25 mouse cellular contexts compared by ENCODE assay signal in the genomic region with DNA sequence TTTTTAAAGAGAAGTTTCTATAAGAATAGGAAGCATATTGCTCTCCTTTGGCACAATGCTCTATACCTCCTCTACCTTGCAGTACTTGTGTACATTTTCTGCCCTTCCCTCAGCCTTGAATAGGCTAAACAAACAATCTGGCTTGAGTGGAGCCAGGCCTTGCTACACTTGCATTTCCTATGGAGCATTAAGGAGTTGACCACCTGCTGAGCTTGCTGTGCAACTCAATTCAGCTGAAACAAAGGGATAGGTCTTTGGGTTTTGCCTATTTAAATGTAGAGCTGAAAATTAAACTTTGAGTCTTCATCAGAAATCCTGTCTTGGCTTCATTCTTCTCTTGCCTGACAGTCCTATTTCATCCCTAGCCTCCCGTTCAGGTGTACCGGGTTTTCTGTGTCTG.
DNase-seq lines count a peak whose midpoint lies in the region; ATAC-seq and TF ChIP-seq lines count a peak whose summit lies in the region.
"Had no signal": no experiment of that assay in that cellular context is flagged by ENCODE, and none has a peak within 500 bp of the region (broad histone marks: within the 10 kb centered on the region; RNA-seq: fewer than 3 reads in every experiment).

No protein-coding gene starts in this region.

- H3K27me3 ChIP-seq in lung, postnatal 0 days (replicated peaks; ENCODE audit: insufficient read depth, low read length): no peaks in the 10 kb centered on the region
- no peaks in the 10 kb centered on the region for H3K27me3 ChIP-seq in forebrain, embryonic 12.5 days
- H3K27me3 ChIP-seq: embryonic facial prominence, embryonic 12.5 days; embryonic facial prominence, embryonic 15.5 days; forebrain, embryonic 15.5 days; heart, embryonic 12.5 days; heart, embryonic 15.5 days had no signal

- peak; percentile 11 for DNase-seq in lung, postnatal 0 days (ENCODE audit: low spot score)
- DNase-seq in lung, postnatal 10 days: no peak
- DNase-seq in ES-CJ7 (ENCODE audit: low read depth, low spot score): peak; percentile 93
- peak; percentile 98 for DNase-seq in R1 (ENCODE audit: low read depth, low spot score)
- DNase-seq in left cerebral cortex, postnatal 25 days (ENCODE audit: low spot score in 2 of 2): no peak
- DNase-seq: adrenal gland, postnatal 10 days; adrenal gland, postnatal 36 days; cerebellum, adult 11 months; cerebellum, adult 2 months; cerebellum, adult 9-11 months; cerebellum, postnatal 25 days; gastrocnemius, postnatal 25 days; heart, adult 18-20 months; heart, postnatal 10 days; heart, postnatal 36 days had no signal

- intact Hi-C loops in left cerebral cortex, postnatal 25 days (cut with DNase I): no loop called here

- ATAC-seq in lung, postnatal 0 days: no peak
- no peak for ATAC-seq in forebrain, embryonic 12.5 days (ENCODE audit: low FRiP score)
- ATAC-seq: CD4-positive, CD25-positive, alpha-beta regulatory T cell, adult 4 months; forebrain, embryonic 15.5 days; hindbrain, postnatal 0 days; inflammation-experienced regulatory T-cells, adult 6 months had no signal

- H3K9ac ChIP-seq in lung, postnatal 0 days (replicated peaks; ENCODE audit: low read depth): no peak overlapping the region
- no peak overlapping the region for H3K9ac ChIP-seq in forebrain, embryonic 12.5 days
- H3K9ac ChIP-seq: embryonic facial prominence, embryonic 12.5 days; embryonic facial prominence, embryonic 15.5 days; forebrain, embryonic 15.5 days; heart, embryonic 12.5 days; heart, embryonic 15.5 days; hindbrain, embryonic 14.5 days had no signal

- no peak for TF ChIP-seq CTCF in lung, postnatal 0 days (IDR thresholded peaks at IDR 0.05)

- H3K4me1 ChIP-seq in lung, postnatal 0 days (ENCODE audit: insufficient read depth, low read depth, low read length): no peaks in the 10 kb centered on the region
- H3K4me1 ChIP-seq in forebrain, embryonic 12.5 days: peaks cover 11% of the 10 kb centered on the region
- H3K4me1 ChIP-seq: embryonic facial prominence, embryonic 12.5 days; embryonic facial prominence, embryonic 15.5 days; heart, embryonic 15.5 days had no signal

- no peak overlapping the region for H3K4me2 ChIP-seq in lung, postnatal 0 days (replicated peaks; ENCODE audit: low read depth, low read length)
- H3K4me2 ChIP-seq in forebrain, embryonic 12.5 days: no peak overlapping the region
- H3K4me2 ChIP-seq: embryonic facial prominence, embryonic 12.5 days; embryonic facial prominence, embryonic 15.5 days; forebrain, embryonic 15.5 days; heart, embryonic 12.5 days; heart, embryonic 15.5 days; hindbrain, embryonic 14.5 days had no signal

- no peak overlapping the region for H3K27ac ChIP-seq in lung, postnatal 0 days (ENCODE audit: low read length)
- H3K27ac ChIP-seq in forebrain, embryonic 12.5 days: no peak overlapping the region
- H3K27ac ChIP-seq: embryonic facial prominence, embryonic 12.5 days; embryonic facial prominence, embryonic 15.5 days; forebrain, embryonic 15.5 days; heart, embryonic 15.5 days; hindbrain, embryonic 14.5 days; hindbrain, postnatal 0 days had no signal

- H3K9me3 ChIP-seq in lung, postnatal 0 days (ENCODE audit: low read length): no peaks in the 10 kb centered on the region
- no peaks in the 10 kb centered on the region for H3K9me3 ChIP-seq in forebrain, embryonic 12.5 days
- H3K9me3 ChIP-seq: embryonic facial prominence, embryonic 12.5 days; embryonic facial prominence, embryonic 15.5 days; forebrain, embryonic 15.5 days; heart, embryonic 15.5 days had no signal

- no peak for TF ChIP-seq EP300 in lung, postnatal 0 days (IDR thresholded peaks at IDR 0.05)

- no peak overlapping the region for H3K4me3 ChIP-seq in lung, postnatal 0 days (ENCODE audit: low read depth, low read length)
- H3K4me3 ChIP-seq in forebrain, embryonic 12.5 days (replicated peaks): no peak overlapping the region
- H3K4me3 ChIP-seq: embryonic facial prominence, embryonic 12.5 days; embryonic facial prominence, embryonic 15.5 days; forebrain, embryonic 15.5 days; heart, embryonic 12.5 days; heart, embryonic 15.5 days had no signal

- 87% methylated on average over 2 of the region's 2 CpGs for WGBS in lung, postnatal 0 days
- 69% methylated on average over 2 of the region's 2 CpGs for WGBS in forebrain, embryonic 12.5 days

- H3K36me3 ChIP-seq in lung, postnatal 0 days (ENCODE audit: insufficient read depth, low read length): no peaks in the 10 kb centered on the region
- no peaks in the 10 kb centered on the region for H3K36me3 ChIP-seq in forebrain, embryonic 12.5 days (replicated peaks)
- H3K36me3 ChIP-seq: embryonic facial prominence, embryonic 12.5 days; embryonic facial prominence, embryonic 15.5 days; forebrain, embryonic 15.5 days; heart, embryonic 12.5 days; heart, embryonic 15.5 days had no signal

Comparison
In these comparisons a context has a peak if more than half of its experiments do, and no peak if none do; other contexts are left out.
1. DNase-seq: peak in lung, postnatal 0 days (single experiment), ES-CJ7 (single experiment) and R1 (single experiment); none in lung, postnatal 10 days (single experiment) and left cerebral cortex, postnatal 25 days (0 of 2).